In genomic region chr2:150243211-150243610, GRCm38 (mm10) we compare ENCODE assay signal across 29 mouse cellular contexts. TPM values are rescaled to one million over a fixed set of nuclear protein-coding genes. Genes with fewer than 3 reads are reported as not detected.
"Had no signal": no experiment of that assay in that cellular context is flagged by ENCODE, and none has a peak within 500 bp of the region (broad histone marks: within the 10 kb centered on the region; RNA-seq: fewer than 3 reads in every experiment).

No protein-coding gene starts in this region.

- H3K9me3 ChIP-seq: liver, embryonic 15.5 days had no signal

- H3K27ac ChIP-seq: gastrocnemius, adult 2 months; heart, embryonic 10.5 days; hindbrain, embryonic 10.5 days; hindbrain, embryonic 12.5 days; hindbrain, embryonic 14.5 days; intestine, embryonic 15.5 days; kidney, postnatal 0 days; layer of hippocampus, adult 2 months; left cerebral cortex, adult 2 months; limb, embryonic 10.5 days; limb, embryonic 12.5 days; liver, embryonic 13.5 days; liver, embryonic 15.5 days had no signal

- H3K9ac ChIP-seq: heart, embryonic 12.5 days; hindbrain, embryonic 12.5 days; hindbrain, embryonic 14.5 days; intestine, embryonic 15.5 days; limb, embryonic 12.5 days; liver, embryonic 13.5 days; liver, embryonic 15.5 days; liver, postnatal 0 days had no signal

- DNase-seq: gastrocnemius, adult 2 months; gastrocnemius, postnatal 10 days; gastrocnemius, postnatal 25 days; heart, adult 18-20 months; heart, postnatal 10 days; heart, postnatal 4 days; kidney, postnatal 25 days; liver; liver, embryonic 13.5 days; liver, postnatal 0 days had no signal

- H3K4me3 ChIP-seq: gastrocnemius, adult 2 months; heart, embryonic 10.5 days; heart, embryonic 12.5 days; hindbrain, embryonic 10.5 days; hindbrain, embryonic 12.5 days; intestine, embryonic 15.5 days; layer of hippocampus, adult 2 months; left cerebral cortex, adult 2 months; limb, embryonic 10.5 days; limb, embryonic 12.5 days; liver, embryonic 13.5 days; liver, embryonic 15.5 days had no signal

- H3K4me2 ChIP-seq: heart, embryonic 12.5 days; hindbrain, embryonic 12.5 days; hindbrain, embryonic 14.5 days; intestine, embryonic 15.5 days; limb, embryonic 12.5 days; liver, embryonic 11.5 days; liver, embryonic 13.5 days; liver, embryonic 15.5 days had no signal

- ATAC-seq: hindbrain, embryonic 16.5 days; inflammation-experienced regulatory T-cells, adult 6 months; intestine, embryonic 15.5 days; intestine, postnatal 0 days; liver, postnatal 0 days had no signal

- H3K27me3 ChIP-seq: heart, embryonic 12.5 days; hindbrain, embryonic 12.5 days; intestine, embryonic 15.5 days; limb, embryonic 12.5 days; liver, embryonic 13.5 days; liver, embryonic 15.5 days had no signal

- H3K4me1 ChIP-seq: heart, embryonic 10.5 days; heart, embryonic 12.5 days; hindbrain, embryonic 10.5 days; hindbrain, embryonic 12.5 days; intestine, embryonic 15.5 days; limb, embryonic 10.5 days; limb, embryonic 12.5 days; liver, embryonic 13.5 days; liver, embryonic 15.5 days had no signal

RNA-seq across cellular contexts. Expression of gene Gm14124, which starts 14.1 kb away (rescaled TPM):
- polyA plus RNA-seq: frontal cortex, adult 2 months; heart, embryonic 10.5 days; heart, embryonic 12.5 days; heart, embryonic 14.5 days; heart, embryonic 16.5 days; hindbrain, embryonic 10.5 days; hindbrain, embryonic 12.5 days; intestine, postnatal 0 days; kidney, postnatal 0 days; limb, embryonic 12.5 days; liver, embryonic 11.5 days; liver, embryonic 13.5 days; liver, embryonic 15.5 days; liver, postnatal 0 days had no signal
